Mouse (Mus musculus) forebrain, embryonic 11.5 days (tissue): ENCODE results near the gene Ffar1. TPM values are rescaled to one million over a fixed set of nuclear protein-coding genes. Genes with fewer than 3 reads are reported as not detected.

ENCODE experiments used
- ATAC-seq: fragments of 200-750 bp; cut with Nextera tagmentation; replicated peaks from 2 replicates; pipeline ENCODE4 v1.8.0; 2017; ENCODE audit warnings: moderate TSS enrichment; ENCODE audit not compliant: low FRiP score
- DNase-seq: peaks from one replicate; pipeline ENCODE4 v3.0.0-alpha.2; 2017; ENCODE audit warnings: low spot score
- H3K27ac ChIP-seq: fragments of 300-500 bp; sonication (generic); 2 replicates; pipeline ENCODE4 v1.5.1; 2014; ENCODE audit warnings: low read depth, low read length
- H3K27me3 ChIP-seq: fragments of 300-500 bp; sonication (generic); 2 replicates; pipeline ENCODE4 v1.6.1; 2014; ENCODE audit warnings: mild to moderate bottlenecking, low read length, mixed read lengths; ENCODE audit not compliant: control insufficient read depth, insufficient read depth
- H3K36me3 ChIP-seq: fragments of 300-500 bp; sonication (generic); 2 replicates; pipeline ENCODE4 v1.6.1; 2014; ENCODE audit warnings: mild to moderate bottlenecking, low read length, moderate library complexity, mixed read lengths; ENCODE audit not compliant: control insufficient read depth, insufficient read depth
- H3K4me1 ChIP-seq: fragments of 300-500 bp; sonication (generic); replicated peaks from 2 replicates; pipeline ENCODE4 v1.6.1; 2014; ENCODE audit warnings: low read length, mixed read lengths; ENCODE audit not compliant: control insufficient read depth, insufficient read depth
- H3K4me2 ChIP-seq: fragments of 300-500 bp; sonication (generic); 2 replicates; pipeline ENCODE4 v1.6.1; 2014; ENCODE audit warnings: low read depth, mild to moderate bottlenecking, low read length, moderate library complexity, mixed read lengths; ENCODE audit not compliant: severe bottlenecking
- H3K4me3 ChIP-seq: fragments of 300-500 bp; sonication (generic); 2 replicates; pipeline ENCODE4 v1.5.1; 2014; ENCODE audit warnings: low read depth, low read length
- H3K9ac ChIP-seq: fragments of 300-500 bp; sonication (generic); 2 replicates; pipeline ENCODE4 v1.6.1; 2014; ENCODE audit warnings: low read length
- H3K9me3 ChIP-seq: fragments of 300-500 bp; sonication (generic); 2 replicates; pipeline ENCODE4 v1.6.1; 2016; ENCODE audit warnings: low read length, mixed read lengths; ENCODE audit not compliant: control insufficient read depth
- WGBS: fragments of 180-500 bp; shearing (Covaris S2); extraction: QIAGEN DNeasy Blood & Tissue Kit; methylation state at CpG from one replicate; pipeline ENCODE4 v1.1.7; 2014; 5-methylcytosine and 5-hydroxymethylcytosine counted together
- polyA plus RNA-seq: library from polyadenylated mRNA; unstranded; fragments of >200 nt; fragmentation: Nextera tagmentation; extraction: Ambion mirVana; gene quantifications from 2 replicates; pipeline ENCODE4 v1.2.1, GENCODE M21; 2014

Gene Ffar1
- polyA plus RNA-seq, 1 experiment from 2014 or later: not detected

GRCm38 (mm10) chr7:30863386-30863785, 2.0 kb upstream of the Ffar1 start:
- no peaks in the 10 kb centered on the region for H3K4me1 ChIP-seq

GRCm38 (mm10) chr7:30859635-30860402, 1.5 kb downstream of the Ffar1 start:
- 9% methylated on average over 15 of the region's 16 CpGs for WGBS
- Histone ChIP-seq H3K36me3 (no peaks in the 10 kb centered on the region), H3K4me2 (0 out of 2 replicates have a peak overlapping the region, but pooled peaks have one; percentile 22), H3K4me3 (peak overlapping the region; percentile 8), H3K9ac (no peak overlapping the region), H3K27ac (no peak overlapping the region), H3K4me1 (no peaks in the 10 kb centered on the region), H3K27me3 (no peaks in the 10 kb centered on the region), H3K9me3 (no peaks in the 10 kb centered on the region)
- ATAC-seq (peak; percentile 65), DNase-seq (peak; percentile 85)

More at GRCm38 (mm10) chr7:30863386-30863785, 2.0 kb upstream of the Ffar1 start:
- no peak overlapping the region for H3K9ac ChIP-seq
- 74% methylated on average over 8 of the region's 8 CpGs for WGBS
- H3K27me3 ChIP-seq: no peaks in the 10 kb centered on the region
- H3K36me3 ChIP-seq: no peaks in the 10 kb centered on the region
- H3K4me2 ChIP-seq: no peak overlapping the region
- no peaks in the 10 kb centered on the region for H3K9me3 ChIP-seq
- H3K27ac ChIP-seq: no peak overlapping the region
- no peak overlapping the region for H3K4me3 ChIP-seq
- no peak for ATAC-seq
- DNase-seq: no peak

- H3K9ac ChIP-seq: no peak overlapping the region
- H3K36me3 ChIP-seq: no peaks in the 10 kb centered on the region
- DNase-seq (peak; percentile 84), ATAC-seq (peak; percentile 49)
- H3K4me1 ChIP-seq: no peaks in the 10 kb centered on the region
- no peaks in the 10 kb centered on the region for H3K27me3 ChIP-seq
- H3K9me3 ChIP-seq: no peaks in the 10 kb centered on the region
- no peak overlapping the region for H3K4me3 ChIP-seq
- no peak overlapping the region for H3K4me2 ChIP-seq
- no peak overlapping the region for H3K27ac ChIP-seq
Measured at GRCm38 (mm10) chr7:30859290-30859634, 2.1 kb downstream of the Ffar1 start.

- Histone ChIP-seq H3K27ac (no peak overlapping the region), H3K27me3 (no peaks in the 10 kb centered on the region), H3K4me3 (no peak overlapping the region), H3K4me1 (no peaks in the 10 kb centered on the region), H3K4me2 (no peak overlapping the region), H3K9me3 (no peaks in the 10 kb centered on the region), H3K36me3 (no peaks in the 10 kb centered on the region), H3K9ac (no peak overlapping the region)
- no peak for DNase-seq
- no peak for ATAC-seq
- WGBS: 82% methylated on average over 1 of the region's 1 CpGs
Measured at GRCm38 (mm10) chr7:30857746-30858145, 3.6 kb downstream of the Ffar1 start.

GRCm38 (mm10) chr7:30856078-30856477, 5.3 kb downstream of the Ffar1 start, which contains the start of gene Ffar3:
TSS of gene Ffar3 (minus strand) at chr7:30856178.
- no peaks in the 10 kb centered on the region for H3K4me1 ChIP-seq
- no peaks in the 10 kb centered on the region for H3K27me3 ChIP-seq
- ATAC-seq (no peak), DNase-seq (no peak)
- H3K4me2 ChIP-seq: no peak within 1 kb of the TSS
- WGBS: 84% methylated on average over 6 of the region's 6 CpGs
- no peak within 1 kb of the TSS for H3K27ac ChIP-seq
- no peaks in the 10 kb centered on the region for H3K36me3 ChIP-seq
- no peaks in the 10 kb centered on the region for H3K9me3 ChIP-seq
- no peak within 1 kb of the TSS for H3K4me3 ChIP-seq
- H3K9ac ChIP-seq: no peak within 1 kb of the TSS

- Histone ChIP-seq H3K27me3 (no peaks in the 10 kb centered on the region), H3K9ac (no peak overlapping the region), H3K9me3 (no peaks in the 10 kb centered on the region), H3K4me1 (no peaks in the 10 kb centered on the region), H3K36me3 (no peaks in the 10 kb centered on the region), H3K4me3 (no peak overlapping the region), H3K27ac (no peak overlapping the region), H3K4me2 (no peak overlapping the region)
- ATAC-seq (no peak), DNase-seq (no peak)
- WGBS: 80% methylated on average over 1 of the region's 1 CpGs
Measured at GRCm38 (mm10) chr7:30851421-30851820, 9.9 kb downstream of the Ffar1 start.

GRCm38 (mm10) chr7:30847934-30848333, 13.4 kb downstream of the Ffar1 start:
- DNase-seq (no peak), ATAC-seq (no peak)

GRCm38 (mm10) chr7:30847386-30847785, 14.0 kb downstream of the Ffar1 start:
- Histone ChIP-seq H3K4me3 (no peak overlapping the region), H3K9me3 (no peaks in the 10 kb centered on the region), H3K4me1 (no peaks in the 10 kb centered on the region), H3K9ac (no peak overlapping the region), H3K27ac (no peak overlapping the region), H3K4me2 (no peak overlapping the region), H3K27me3 (no peaks in the 10 kb centered on the region), H3K36me3 (no peaks in the 10 kb centered on the region)
- DNase-seq (no peak), ATAC-seq (no peak)
- 80% methylated on average over 5 of the region's 5 CpGs for WGBS

More at GRCm38 (mm10) chr7:30847934-30848333, 13.4 kb downstream of the Ffar1 start:
- WGBS: 79% methylated on average over 6 of the region's 6 CpGs
- no peaks in the 10 kb centered on the region for H3K9me3 ChIP-seq
- no peaks in the 10 kb centered on the region for H3K27me3 ChIP-seq
- no peaks in the 10 kb centered on the region for H3K4me1 ChIP-seq
- H3K27ac ChIP-seq: no peak overlapping the region
- H3K4me3 ChIP-seq: no peak overlapping the region
- H3K9ac ChIP-seq: no peak overlapping the region
- H3K36me3 ChIP-seq: no peaks in the 10 kb centered on the region
- no peak overlapping the region for H3K4me2 ChIP-seq

GRCm38 (mm10) chr7:30846505-30847053, 14.8 kb downstream of the Ffar1 start:
- no peak overlapping the region for H3K4me3 ChIP-seq
- H3K4me1 ChIP-seq: no peaks in the 10 kb centered on the region
- no peak for DNase-seq
- no peaks in the 10 kb centered on the region for H3K9me3 ChIP-seq
- 79% methylated on average over 2 of the region's 2 CpGs for WGBS
- H3K9ac ChIP-seq: no peak overlapping the region
- no peaks in the 10 kb centered on the region for H3K36me3 ChIP-seq
- no peak overlapping the region for H3K4me2 ChIP-seq
- no peak for ATAC-seq
- H3K27me3 ChIP-seq: no peaks in the 10 kb centered on the region
- H3K27ac ChIP-seq: no peak overlapping the region
